Mouse (Mus musculus): ENCODE results near the gene Olfr157.
"Not testable (repeated sequence)": the region's sequence is repeated elsewhere in the genome, so short reads cannot be mapped to it uniquely, and the experiment has no call there.

The Olfr157 gene

GRCm38 (mm10) chr4:43795844-43796243 lies 44.2 kb downstream of the Olfr157 start:
- not testable (repeated sequence) for DNase-seq (ENCODE audit: low read depth)

GRCm38 (mm10) chr4:43795296-43795695 lies 44.7 kb downstream of the Olfr157 start:
- no peak for DNase-seq (ENCODE audit: low read depth)
